Mouse (Mus musculus) cortical plate, adult 2 months (tissue): Measurements from ENCODE around the gene Itga9.

Experiments used
- CTCF ChIP-seq: fragments of 200-500 bp; IDR thresholded peaks from 2 replicates; pipeline ENCODE4 v1.5.1; 2011; ENCODE audit warnings: mild to moderate bottlenecking, control low read depth, low read length; ENCODE audit not compliant: insufficient read depth; ENCODE audit errors: extremely low read depth
- POLR2A ChIP-seq: fragments of 200-500 bp; IDR thresholded peaks from 2 replicates; pipeline ENCODE4 v1.6.1; 2011; ENCODE audit warnings: mild to moderate bottlenecking, low read length, control low read depth; ENCODE audit not compliant: insufficient read depth; ENCODE audit errors: extremely low read depth

- TF ChIP-seq POLR2A (no peak), CTCF (no peak)
These were observed 71.7 kb downstream of the Itga9 start for GRCm38 (mm10) chr9:118678020-118678750.
